Mouse (Mus musculus) ES-E14 (cell line): ENCODE results near the gene Rabgap1l.

ENCODE experiments used
- HCFC1 ChIP-seq: IDR thresholded peaks from 2 replicates; pipeline ENCODE4 v1.6.1; 2012; ENCODE audit warnings: low read length, inconsistent platforms, borderline replicate concordance; ENCODE audit not compliant: insufficient read depth
- ZC3H11A ChIP-seq: IDR thresholded peaks from 2 replicates; pipeline ENCODE4 v1.6.1; 2012; ENCODE audit warnings: low read depth, mild to moderate bottlenecking, inconsistent platforms, low read length, borderline replicate concordance
- ZNF384 ChIP-seq: IDR thresholded peaks from 2 replicates; pipeline ENCODE4 v1.6.1; 2012; ENCODE audit warnings: low read depth, low read length, inconsistent platforms

DNA sequence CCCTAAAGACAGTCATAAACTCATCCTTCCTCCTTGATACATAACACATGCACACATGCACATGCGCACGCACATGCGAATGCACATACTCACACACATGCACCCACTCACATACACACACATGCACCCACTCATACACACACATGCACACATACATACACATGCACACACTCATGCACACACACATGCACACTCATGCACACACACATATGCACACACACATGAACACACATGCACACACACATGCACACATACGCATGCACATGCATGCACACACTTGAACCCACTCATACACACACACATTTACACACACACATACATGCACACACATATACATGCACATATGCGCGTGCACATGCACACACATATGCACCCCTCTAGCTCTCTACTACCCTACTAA is 89.2 kb downstream of the Rabgap1l start:
- TF ChIP-seq ZNF384 (no peak), HCFC1 (no peak), ZC3H11A (no peak)
